Mouse (Mus musculus) embryonic facial prominence, embryonic 11.5 days (tissue): Measurements from ENCODE around the gene Phlda2. TPM values are rescaled to one million over a fixed set of nuclear protein-coding genes. Genes with fewer than 3 reads are reported as not detected.
A peak's percentile ranks its signal among the peaks of the same experiment; 100 is the strongest.

Source experiments
- ATAC-seq: fragments of 200-750 bp; cut with Nextera tagmentation; replicated peaks from 2 replicates; pipeline ENCODE4 v1.8.0; 2017; ENCODE audit warnings: low read depth; ENCODE audit not compliant: insufficient number of reproducible peaks, low FRiP score, low TSS enrichment
- DNase-seq: peaks from one replicate; pipeline ENCODE4 v3.0.0-alpha.2; 2015; ENCODE audit warnings: low spot score
- H3K27ac ChIP-seq: fragments of 300-500 bp; sonication (generic); replicated peaks from 2 replicates; pipeline ENCODE4 v1.5.1; 2014; ENCODE audit warnings: mild to moderate bottlenecking, low read depth, low read length, control low read depth
- H3K27me3 ChIP-seq: fragments of 300-500 bp; sonication (generic); 2 replicates; pipeline ENCODE4 v1.6.1; 2014; ENCODE audit warnings: mild to moderate bottlenecking, low read length, moderate library complexity, mixed read lengths; ENCODE audit not compliant: control insufficient read depth, insufficient read depth
- H3K36me3 ChIP-seq: fragments of 300-500 bp; sonication (generic); replicated peaks from 2 replicates; pipeline ENCODE4 v1.6.1; 2014; ENCODE audit warnings: low read depth, mild to moderate bottlenecking, low read length, moderate library complexity, mixed read lengths; ENCODE audit not compliant: control insufficient read depth, insufficient read depth
- H3K4me1 ChIP-seq: fragments of 300-500 bp; sonication (generic); 2 replicates; pipeline ENCODE4 v1.6.1; 2014; ENCODE audit warnings: low read length, mixed read lengths; ENCODE audit not compliant: control insufficient read depth, insufficient read depth
- H3K4me2 ChIP-seq: fragments of 300-500 bp; sonication (generic); 2 replicates; pipeline ENCODE4 v1.6.1; 2014; ENCODE audit warnings: low read depth, mild to moderate bottlenecking, control low read depth, low read length, moderate library complexity
- H3K4me3 ChIP-seq: fragments of 300-500 bp; sonication (generic); 2 replicates; pipeline ENCODE4 v1.5.1; 2014; ENCODE audit warnings: low read depth, low read length, control low read depth
- H3K9ac ChIP-seq: fragments of 300-500 bp; sonication (generic); replicated peaks from 2 replicates; pipeline ENCODE4 v1.6.1; 2014; ENCODE audit warnings: mild to moderate bottlenecking, control low read depth, low read length
- H3K9me3 ChIP-seq: fragments of 300-500 bp; sonication (generic); replicated peaks from 2 replicates; pipeline ENCODE4 v1.6.1; 2016; ENCODE audit warnings: mild to moderate bottlenecking, low read length, inconsistent platforms, mixed read lengths; ENCODE audit not compliant: control insufficient read depth
- WGBS: fragments of 180-500 bp; shearing (Covaris S2); extraction: QIAGEN DNeasy Blood & Tissue Kit; methylation state at CpG from one replicate; pipeline ENCODE4 v1.1.7; 2014; 5-methylcytosine and 5-hydroxymethylcytosine counted together
- polyA plus RNA-seq: library from polyadenylated mRNA; unstranded; fragments of >200 nt; fragmentation: Nextera tagmentation; extraction: Ambion mirVana; gene quantifications from 2 replicates; pipeline ENCODE4 v1.2.1, GENCODE M21; 2014

Gene Phlda2
- polyA plus RNA-seq, result 2.8 and 2.9 TPM in 2 replicates

- Histone ChIP-seq H3K36me3 (no peaks in the 10 kb centered on the region), H3K4me3 (peak within 1 kb of the TSS; percentile 37), H3K4me1 (no peaks in the 10 kb centered on the region; the same call in 1 of the 2 replicates), H3K4me2 (peak within 1 kb of the TSS; percentile 52), H3K27me3 (peaks cover 34% of the 10 kb centered on the region), H3K9me3 (no peaks in the 10 kb centered on the region), H3K27ac (no peak within 1 kb of the TSS), H3K9ac (peak within 1 kb of the TSS; percentile 14; the same call in 1 of the 2 replicates)
- no peak for ATAC-seq
- 4% methylated on average over 51 of the region's 51 CpGs for WGBS
- DNase-seq, result peak; percentile 43
Measured at GRCm38 (mm10) chr7:143502418-143503200, at the start of gene Phlda2. TSS of gene Phlda2 (minus strand) at chr7:143503150.

DNA sequence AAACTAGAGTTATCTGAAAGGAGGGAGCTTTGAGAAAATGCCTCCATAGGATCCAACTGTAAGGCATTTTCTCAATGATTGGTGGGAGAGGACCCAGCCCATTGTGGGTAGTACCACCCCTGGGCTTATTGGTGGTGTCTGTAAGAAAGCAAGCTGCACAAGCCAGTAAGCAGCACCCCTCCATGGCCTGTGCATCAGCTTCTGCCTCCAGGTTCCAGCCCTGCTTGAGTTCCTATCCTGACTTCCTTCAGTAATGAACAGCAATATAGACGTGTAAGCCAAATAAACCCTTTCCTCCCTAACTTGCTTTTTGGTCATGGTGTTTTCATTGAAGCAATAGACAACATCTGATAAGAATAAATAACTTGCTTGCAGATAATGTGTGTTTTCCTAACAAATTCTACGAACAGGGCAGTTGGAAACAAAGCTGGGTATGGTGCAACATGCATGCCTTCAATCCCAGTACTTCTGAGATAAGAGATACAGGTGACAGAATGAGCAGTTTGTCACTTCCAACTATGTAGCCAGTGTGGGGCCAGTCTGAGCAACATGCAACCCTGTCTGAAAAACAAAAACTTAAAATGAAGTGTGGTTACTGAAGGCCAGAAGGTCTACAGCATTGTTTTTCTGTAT lies 46.8 kb upstream of the Phlda2 start:
- Histone ChIP-seq H3K27me3 (no peaks in the 10 kb centered on the region), H3K4me2 (peak overlapping the region; percentile 45), H3K9ac (peak overlapping the region; percentile 61), H3K36me3 (no peaks in the 10 kb centered on the region), H3K4me1 (no peaks in the 10 kb centered on the region), H3K9me3 (no peaks in the 10 kb centered on the region), H3K4me3 (peak overlapping the region; percentile 95), H3K27ac (peak overlapping the region; percentile 8; the same call in 1 of the 2 replicates)
- no peak for DNase-seq
- WGBS, result 40% methylated on average over 2 of the region's 2 CpGs
- no peak for ATAC-seq

DNA sequence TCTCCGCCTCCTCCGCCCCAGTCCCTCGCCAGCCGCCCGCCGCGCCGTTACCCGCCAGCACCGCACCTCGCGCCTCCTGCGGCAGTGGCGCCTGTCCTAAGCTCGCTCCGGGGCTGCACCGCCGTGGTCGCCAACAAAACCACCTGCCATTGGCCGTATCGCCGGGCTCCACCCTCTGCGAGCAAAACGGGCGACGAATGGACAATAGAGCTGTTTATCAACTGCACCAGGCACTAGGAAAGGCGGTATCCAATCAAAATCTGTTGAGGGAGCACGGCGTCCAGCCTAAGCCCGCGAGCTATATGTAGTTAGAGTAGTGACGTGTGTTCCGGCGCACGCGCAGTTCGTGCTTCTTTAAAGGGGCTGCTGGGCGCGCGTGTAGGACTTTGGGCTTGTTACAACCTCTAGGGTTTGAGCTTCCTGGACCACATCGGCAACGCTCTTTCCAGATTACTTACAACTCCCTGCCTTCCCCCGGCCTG lies 46.1 kb upstream of the Phlda2 start, which contains the start of gene Nap1l4:
Gene Nap1l4 (minus strand): TSS at position 131 of the 482 bp plus-strand sequence.
- 0% methylated on average over 38 of the region's 43 CpGs for WGBS
- DNase-seq, result peak; percentile 99
- Histone ChIP-seq H3K9ac (peak within 1 kb of the TSS; percentile 94), H3K27ac (peak within 1 kb of the TSS; percentile 79), H3K4me3 (peak within 1 kb of the TSS; percentile 95), H3K27me3 (no peaks in the 10 kb centered on the region), H3K9me3 (no peaks in the 10 kb centered on the region), H3K4me1 (no peaks in the 10 kb centered on the region), H3K36me3 (no peaks in the 10 kb centered on the region), H3K4me2 (peak within 1 kb of the TSS; percentile 60)
- peak; percentile 99 for ATAC-seq

DNA sequence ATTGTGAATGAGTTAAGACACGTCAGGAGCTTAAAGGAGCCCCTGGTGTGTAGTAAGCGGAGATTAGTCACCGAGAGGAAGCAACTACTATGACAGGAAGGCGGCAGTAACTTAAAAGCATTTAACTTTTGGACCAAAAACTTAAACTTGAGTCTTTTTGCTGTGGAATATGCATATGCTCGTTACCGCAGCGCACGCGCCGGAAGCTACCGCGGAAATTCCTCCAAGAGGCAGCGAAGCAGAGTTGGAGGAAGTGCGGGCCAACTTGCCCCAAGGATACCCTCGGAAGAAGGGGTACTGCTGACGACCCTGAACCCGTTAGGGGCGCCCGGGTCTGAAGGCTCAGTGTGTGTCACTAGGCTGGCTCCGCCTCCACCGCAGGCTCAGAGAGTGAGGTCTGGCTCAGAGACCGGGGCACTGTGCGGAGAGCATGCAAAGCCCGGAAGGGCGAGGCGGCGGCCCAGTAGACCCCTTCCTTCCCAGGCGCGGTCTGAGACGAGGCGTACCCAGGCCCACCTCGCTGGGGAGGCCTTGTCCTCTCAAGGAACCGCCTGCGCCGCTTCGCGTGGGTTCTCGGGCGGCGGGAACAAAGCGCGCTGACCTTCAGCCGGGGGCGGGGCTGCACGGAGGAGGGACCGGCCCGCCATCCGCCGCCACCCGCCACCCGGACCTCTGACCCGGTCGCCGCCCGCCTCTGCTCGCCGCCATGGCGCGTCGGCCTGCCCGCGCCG lies 45.4 kb upstream of the Phlda2 start:
- H3K4me1 ChIP-seq, result no peaks in the 10 kb centered on the region
- H3K9ac ChIP-seq, result peak overlapping the region; percentile 94
- ATAC-seq (peak; percentile 74), DNase-seq (peak; percentile 71)
- H3K4me3 ChIP-seq, result peak overlapping the region; percentile 95
- peak overlapping the region; percentile 79 for H3K27ac ChIP-seq
- H3K4me2 ChIP-seq, result peak overlapping the region; percentile 60
- WGBS, result under 1% methylated on average over 48 of the region's 63 CpGs
- no peaks in the 10 kb centered on the region for H3K27me3 ChIP-seq
- no peaks in the 10 kb centered on the region for H3K36me3 ChIP-seq
- H3K9me3 ChIP-seq, result no peaks in the 10 kb centered on the region

DNA sequence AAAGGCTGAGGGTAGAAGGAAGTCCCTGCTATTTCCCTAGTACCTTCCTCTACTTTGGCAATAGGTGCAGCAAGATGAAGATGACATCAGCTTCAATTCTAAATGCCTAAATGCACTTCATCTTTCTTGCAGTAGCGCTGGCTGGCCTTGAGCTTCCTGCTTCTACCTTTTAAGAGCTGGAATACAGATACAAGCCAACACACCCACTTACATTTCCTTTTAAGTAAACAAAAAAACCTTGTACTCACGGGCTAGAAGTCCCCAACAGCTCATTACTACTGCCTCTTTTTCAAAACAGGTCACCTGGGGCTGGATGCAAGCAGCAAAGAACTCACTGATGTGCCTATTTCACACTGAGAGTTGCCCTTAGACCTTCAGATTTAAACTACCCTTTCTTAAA lies 43.6 kb upstream of the Phlda2 start:
- no peaks in the 10 kb centered on the region for H3K4me1 ChIP-seq
- ATAC-seq (no peak), DNase-seq (no peak)
- H3K27me3 ChIP-seq, result no peaks in the 10 kb centered on the region
- no peak overlapping the region for H3K4me3 ChIP-seq
- 67% methylated on average over 2 of the region's 2 CpGs for WGBS
- no peak overlapping the region for H3K4me2 ChIP-seq
- H3K27ac ChIP-seq, result no peak overlapping the region
- no peak overlapping the region for H3K9ac ChIP-seq
- H3K36me3 ChIP-seq, result no peaks in the 10 kb centered on the region
- no peaks in the 10 kb centered on the region for H3K9me3 ChIP-seq

- peaks cover 2% of the 10 kb centered on the region; the same call in 1 of the 2 replicates for H3K36me3 ChIP-seq
- WGBS, result 93% methylated on average over 2 of the region's 2 CpGs
- H3K4me1 ChIP-seq, result no peaks in the 10 kb centered on the region
- no peaks in the 10 kb centered on the region for H3K27me3 ChIP-seq
- no peak overlapping the region for H3K4me3 ChIP-seq
- H3K4me2 ChIP-seq, result no peak overlapping the region
- no peaks in the 10 kb centered on the region for H3K9me3 ChIP-seq
- H3K9ac ChIP-seq, result no peak overlapping the region
- no peak for ATAC-seq
- H3K27ac ChIP-seq, result no peak overlapping the region
- peak; percentile 63 for DNase-seq
Measured at GRCm38 (mm10) chr7:143544368-143544767, 41.4 kb upstream of the Phlda2 start.

GRCm38 (mm10) chr7:143538671-143539070 lies 35.7 kb upstream of the Phlda2 start:
- H3K9ac ChIP-seq, result no peak overlapping the region
- ATAC-seq (no peak), DNase-seq (no peak)
- H3K27ac ChIP-seq, result no peak overlapping the region
- H3K4me3 ChIP-seq, result no peak overlapping the region
- 75% methylated on average over 1 of the region's 1 CpGs for WGBS
- no peak overlapping the region for H3K4me2 ChIP-seq
- peaks cover 14% of the 10 kb centered on the region for H3K36me3 ChIP-seq
- H3K9me3 ChIP-seq, result no peaks in the 10 kb centered on the region
- H3K27me3 ChIP-seq, result no peaks in the 10 kb centered on the region
- H3K4me1 ChIP-seq, result no peaks in the 10 kb centered on the region
